Mouse (Mus musculus): ENCODE data around the gene Sult2a3. TPM values are rescaled to one million over a fixed set of nuclear protein-coding genes. Genes with fewer than 3 reads are reported as not detected.

The Sult2a3 gene
- not detected in 2 replicates for polyA plus RNA-seq (2015; fragmentation: Nextera tagmentation; extraction: Ambion mirVana)

GRCm38 (mm10) chr7:14122944-14123343 lies at the start of gene Sult2a3:
Gene Sult2a3 (minus strand): TSS chr7:14123044.

Other genes starting within 250 kb of the Sult2a3 start
- gene Sult2a4, start 133.4 kb downstream of the Sult2a3 start, polyA plus RNA-seq (2015; fragmentation: Nextera tagmentation; extraction: Ambion mirVana): not detected in 2 replicates
- not detected in 2 replicates for gene Sult2a6, start 131.8 kb upstream of the Sult2a3 start, polyA plus RNA-seq (2015; fragmentation: Nextera tagmentation; extraction: Ambion mirVana)
- gene Obox8, start 210.5 kb upstream of the Sult2a3 start, polyA plus RNA-seq (2015; fragmentation: Nextera tagmentation; extraction: Ambion mirVana): not detected in 2 replicates

Data from spleen, postnatal 0 days (tissue).